Mouse (Mus musculus) liver, postnatal 0 days (tissue): ENCODE measurements around the gene Zbed6. TPM values are rescaled to one million over a fixed set of nuclear protein-coding genes. Genes with fewer than 3 reads are reported as not detected.
A peak's percentile ranks its signal among the peaks of the same experiment; 100 is the strongest.
"Not testable (repeated sequence)": the region's sequence is repeated elsewhere in the genome, so short reads cannot be mapped to it uniquely, and the experiment has no call there.

ENCODE experiments used
- ATAC-seq: fragments of 200-750 bp; cut with Nextera tagmentation; 2 replicates; pipeline ENCODE4 v1.8.0; 2017; ENCODE audit warnings: mild to moderate bottlenecking, moderate library complexity
- DNase-seq: peaks from one replicate; pipeline ENCODE4 v3.0.0-alpha.2; 2016
- H3K27ac ChIP-seq: fragments of 300-500 bp; sonication (generic); 2 replicates; pipeline ENCODE4 v1.5.1; 2014; ENCODE audit warnings: antibody characterized with exemption, moderate library complexity, mild to moderate bottlenecking, low read depth
- H3K27me3 ChIP-seq: fragments of 300-500 bp; sonication (generic); 2 replicates; pipeline ENCODE4 v1.6.1; 2014; ENCODE audit warnings: low read length, control low read depth, mixed read lengths; ENCODE audit not compliant: insufficient read depth
- H3K36me3 ChIP-seq: fragments of 300-500 bp; sonication (generic); replicated peaks from 2 replicates; pipeline ENCODE4 v1.6.1; 2014; ENCODE audit warnings: mild to moderate bottlenecking, control low read depth, low read length, moderate library complexity, mixed read lengths; ENCODE audit not compliant: insufficient read depth
- H3K4me1 ChIP-seq: fragments of 300-500 bp; sonication (generic); 2 replicates; pipeline ENCODE4 v1.6.1; 2014; ENCODE audit warnings: antibody characterized with exemption, mild to moderate bottlenecking, control low read depth; ENCODE audit not compliant: insufficient read depth
- H3K4me2 ChIP-seq: fragments of 300-500 bp; sonication (generic); 2 replicates; pipeline ENCODE4 v1.6.1; 2014; ENCODE audit warnings: low read depth, mild to moderate bottlenecking, low read length, moderate library complexity, mixed read lengths
- H3K4me3 ChIP-seq: fragments of 300-500 bp; sonication (generic); 2 replicates; pipeline ENCODE4 v1.5.1; 2014; ENCODE audit warnings: low read depth, low read length
- H3K9ac ChIP-seq: fragments of 300-500 bp; sonication (generic); replicated peaks from 2 replicates; pipeline ENCODE4 v1.6.1; 2014; ENCODE audit warnings: mild to moderate bottlenecking, moderate library complexity
- H3K9me3 ChIP-seq: fragments of 300-500 bp; sonication (generic); 2 replicates; pipeline ENCODE4 v1.6.1; 2016; ENCODE audit warnings: mild to moderate bottlenecking, control low read depth, low read length, mixed read lengths
- CTCF ChIP-seq: sonication (generic); IDR thresholded peaks from 2 replicates; pipeline ENCODE4 v1.5.1; 2016; ENCODE audit warnings: antibody characterized with exemption, low read depth
- EP300 ChIP-seq: IDR thresholded peaks from 2 replicates; pipeline ENCODE4 v1.6.1; 2016; ENCODE audit warnings: antibody characterized with exemption, low read depth, mild to moderate bottlenecking
- WGBS: fragments of 180-500 bp; shearing (Covaris S2); extraction: QIAGEN DNeasy Blood & Tissue Kit; methylation state at CpG from one replicate; pipeline ENCODE4 v1.1.7; 2014; ENCODE audit not compliant: insufficient replicate concordance; 5-methylcytosine and 5-hydroxymethylcytosine counted together
- polyA plus RNA-seq: library from polyadenylated mRNA; unstranded; fragments of >200 nt; fragmentation: Nextera tagmentation; extraction: Ambion mirVana; gene quantifications from 2 replicates; pipeline ENCODE4 v1.2.1, GENCODE M21; 2015

Gene Zbed6
- polyA plus RNA-seq, 1 experiment from 2014 or later: 0.09 TPM

GRCm38 (mm10) chr1:133667721-133668120 is 7.0 kb upstream of the Zbed6 start:
- H3K27ac ChIP-seq: no peak overlapping the region
- no peaks in the 10 kb centered on the region for H3K9me3 ChIP-seq
- no peak overlapping the region for H3K4me3 ChIP-seq
- ATAC-seq (no peak), DNase-seq (no peak)
- no peak for TF ChIP-seq CTCF
- no peak for TF ChIP-seq EP300
- H3K9ac ChIP-seq: no peak overlapping the region
- H3K4me1 ChIP-seq: peaks cover 5% of the 10 kb centered on the region
- WGBS: 78% methylated on average over 7 of the region's 7 CpGs
- H3K4me2 ChIP-seq: no peak overlapping the region
- H3K27me3 ChIP-seq: no peaks in the 10 kb centered on the region
- H3K36me3 ChIP-seq: no peaks in the 10 kb centered on the region

- not testable (repeated sequence) for H3K36me3 ChIP-seq, H3K4me2 ChIP-seq, H3K4me3 ChIP-seq, DNase-seq, H3K4me1 ChIP-seq, H3K27ac ChIP-seq, H3K9me3 ChIP-seq, H3K27me3 ChIP-seq, ATAC-seq, H3K9ac ChIP-seq
- 74% methylated on average over 7 of the region's 8 CpGs for WGBS
These were observed 5.0 kb upstream of the Zbed6 start for GRCm38 (mm10) chr1:133665713-133666112.

- 64% methylated on average over 11 of the region's 11 CpGs for WGBS
- DNase-seq (no peak), ATAC-seq (no peak)
- Histone ChIP-seq H3K27ac (peak overlapping the region; percentile 74), H3K9ac (no peak overlapping the region), H3K9me3 (no peaks in the 10 kb centered on the region), H3K36me3 (0 out of 2 replicates have a peak, but pooled peaks cover 7% of the 10 kb centered on the region), H3K4me1 (peaks cover 11% of the 10 kb centered on the region), H3K4me3 (peak overlapping the region; percentile 24), H3K27me3 (no peaks in the 10 kb centered on the region), H3K4me2 (peak overlapping the region; percentile 59)
- TF ChIP-seq EP300 (no peak), CTCF (no peak)
These were observed 3.7 kb upstream of the Zbed6 start for GRCm38 (mm10) chr1:133664203-133664970.

GRCm38 (mm10) chr1:133663427-133663826 is 2.7 kb upstream of the Zbed6 start:
- H3K27ac ChIP-seq: no peak overlapping the region
- no peak overlapping the region for H3K4me3 ChIP-seq
- 81% methylated on average over 4 of the region's 4 CpGs for WGBS
- H3K9ac ChIP-seq: no peak overlapping the region
- H3K9me3 ChIP-seq: no peaks in the 10 kb centered on the region
- peaks cover 15% of the 10 kb centered on the region; the same call in 1 of the 2 replicates for H3K36me3 ChIP-seq
- H3K4me1 ChIP-seq: peaks cover 20% of the 10 kb centered on the region
- ATAC-seq (no peak), DNase-seq (no peak)
- H3K27me3 ChIP-seq: no peaks in the 10 kb centered on the region
- no peak for TF ChIP-seq CTCF
- TF ChIP-seq EP300: no peak
- no peak overlapping the region for H3K4me2 ChIP-seq

GRCm38 (mm10) chr1:133662941-133663340 is 2.3 kb upstream of the Zbed6 start:
- Histone ChIP-seq H3K4me2 (no peak overlapping the region), H3K9me3 (no peaks in the 10 kb centered on the region), H3K27me3 (no peaks in the 10 kb centered on the region), H3K27ac (no peak overlapping the region), H3K9ac (no peak overlapping the region), H3K36me3 (peaks cover 20% of the 10 kb centered on the region; the same call in 1 of the 2 replicates), H3K4me3 (no peak overlapping the region), H3K4me1 (peaks cover 22% of the 10 kb centered on the region)
- DNase-seq: no peak
- ATAC-seq: no peak
- 91% methylated on average over 7 of the region's 7 CpGs for WGBS
- TF ChIP-seq CTCF (no peak), EP300 (no peak)

GRCm38 (mm10) chr1:133661203-133661933 is 683 bp upstream of the Zbed6 start, which contains the start of gene Gm38394:
Gene Gm38394 (minus strand): TSS chr1:133661318.
- WGBS: 3% methylated on average over 26 of the region's 26 CpGs
- Histone ChIP-seq H3K9me3 (no peaks in the 10 kb centered on the region), H3K4me3 (peak within 1 kb of the TSS; percentile 92), H3K27me3 (no peaks in the 10 kb centered on the region), H3K27ac (peak within 1 kb of the TSS; percentile 96), H3K36me3 (peaks cover 32% of the 10 kb centered on the region), H3K4me2 (peak within 1 kb of the TSS; percentile 93), H3K9ac (peak within 1 kb of the TSS; percentile 92), H3K4me1 (peaks cover 34% of the 10 kb centered on the region)
- ATAC-seq (peak; percentile 99), DNase-seq (peak; percentile 91)
- TF ChIP-seq EP300 (peak; percentile 38; the same call in 1 of the 2 replicates), CTCF (no peak)
